Mouse (Mus musculus) limb, embryonic 11.5 days (tissue): ENCODE measurements around the gene Src. TPM values are rescaled to one million over a fixed set of nuclear protein-coding genes. Genes with fewer than 3 reads are reported as not detected.

Experiments
- ATAC-seq: fragments of 200-750 bp; cut with Nextera tagmentation; 2 replicates; pipeline ENCODE4 v1.8.0; 2017; ENCODE audit warnings: low read depth; ENCODE audit not compliant: insufficient number of reproducible peaks, low FRiP score, low TSS enrichment
- DNase-seq: peaks from one replicate; pipeline ENCODE4 v3.0.0-alpha.2; 2015; ENCODE audit warnings: low spot score
- H3K27ac ChIP-seq: fragments of 300-500 bp; sonication (generic); replicated peaks from 2 replicates; pipeline ENCODE4 v1.5.1; 2014; ENCODE audit warnings: low read depth, mild to moderate bottlenecking, low read length
- H3K27me3 ChIP-seq: fragments of 300-500 bp; sonication (generic); 2 replicates; pipeline ENCODE4 v1.6.1; 2014; ENCODE audit warnings: mild to moderate bottlenecking, low read length, mixed read lengths; ENCODE audit not compliant: control insufficient read depth, insufficient read depth
- H3K36me3 ChIP-seq: fragments of 300-500 bp; sonication (generic); 2 replicates; pipeline ENCODE4 v1.6.1; 2014; ENCODE audit warnings: mild to moderate bottlenecking, low read length, moderate library complexity, mixed read lengths; ENCODE audit not compliant: control insufficient read depth, insufficient read depth
- H3K4me1 ChIP-seq: fragments of 300-500 bp; sonication (generic); 2 replicates; pipeline ENCODE4 v1.6.1; 2014; ENCODE audit warnings: low read length, mixed read lengths; ENCODE audit not compliant: control insufficient read depth, insufficient read depth
- H3K4me2 ChIP-seq: fragments of 300-500 bp; sonication (generic); 2 replicates; pipeline ENCODE4 v1.6.1; 2014; ENCODE audit warnings: low read depth, mild to moderate bottlenecking, moderate library complexity; ENCODE audit not compliant: severe bottlenecking
- H3K4me3 ChIP-seq: fragments of 300-500 bp; sonication (generic); 2 replicates; pipeline ENCODE4 v1.5.1; 2014; ENCODE audit warnings: low read depth, low read length
- H3K9ac ChIP-seq: fragments of 300-500 bp; sonication (generic); 2 replicates; pipeline ENCODE4 v1.6.1; 2014; ENCODE audit warnings: mild to moderate bottlenecking, low read length
- H3K9me3 ChIP-seq: fragments of 300-500 bp; sonication (generic); 2 replicates; pipeline ENCODE4 v1.6.1; 2016; ENCODE audit warnings: low read length; ENCODE audit not compliant: control insufficient read depth
- WGBS: fragments of 180-500 bp; shearing (Covaris S2); extraction: QIAGEN DNeasy Blood & Tissue Kit; methylation state at CpG from one replicate; pipeline ENCODE4 v1.1.7; 2014; 5-methylcytosine and 5-hydroxymethylcytosine counted together
- polyA plus RNA-seq: library from polyadenylated mRNA; unstranded; fragments of >200 nt; fragmentation: Nextera tagmentation; extraction: Ambion mirVana; gene quantifications from 2 replicates; pipeline ENCODE4 v1.2.1, GENCODE M21; 2014

The Src gene
- polyA plus RNA-seq, 1 experiment from 2014 or later: 18.5 TPM

DNA sequence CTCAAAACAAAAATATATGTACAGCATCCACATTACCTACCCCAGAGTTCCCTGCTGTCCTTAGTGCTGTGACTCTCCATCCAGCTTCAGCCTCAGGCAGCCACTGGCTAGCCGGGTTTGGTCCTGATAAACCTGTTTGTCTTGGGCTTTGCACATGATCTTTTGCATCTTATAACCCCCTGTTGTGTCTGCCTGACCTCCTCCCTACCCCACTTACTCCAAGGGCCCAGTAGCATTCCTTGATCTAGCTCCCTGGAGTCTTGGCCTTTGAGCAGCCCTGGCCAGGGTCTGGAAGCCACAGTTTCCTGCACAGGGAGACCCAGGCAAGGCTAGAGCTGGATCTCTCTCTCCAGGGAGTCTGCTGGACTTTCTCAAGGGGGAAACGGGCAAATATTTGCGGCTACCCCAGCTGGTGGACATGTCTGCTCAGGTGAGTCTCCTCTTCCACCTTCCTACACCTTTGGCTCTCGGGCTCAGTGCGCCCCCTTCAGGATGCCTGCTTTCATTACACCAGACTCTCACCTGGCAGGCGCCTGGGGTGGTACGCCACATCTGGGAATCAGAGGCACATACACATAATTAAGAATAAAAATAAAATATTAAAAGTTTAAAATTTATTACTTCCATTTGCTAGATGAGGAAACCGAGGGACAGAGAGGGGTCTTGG lies 50.0 kb downstream of the Src start:
- Histone ChIP-seq H3K4me2 (no peak overlapping the region), H3K4me3 (no peak overlapping the region), H3K27me3 (no peaks in the 10 kb centered on the region), H3K9me3 (no peaks in the 10 kb centered on the region), H3K9ac (no peak overlapping the region), H3K36me3 (peaks cover 22% of the 10 kb centered on the region), H3K27ac (no peak overlapping the region), H3K4me1 (peaks cover 59% of the 10 kb centered on the region)
- ATAC-seq (no peak), DNase-seq (no peak)
- WGBS: 67% methylated on average over 8 of the region's 8 CpGs

GRCm38 (mm10) chr2:157471292-157471691 lies 53.0 kb downstream of the Src start:
- Histone ChIP-seq H3K9me3 (no peaks in the 10 kb centered on the region), H3K9ac (peak overlapping the region; percentile 9; the same call in 1 of the 2 replicates), H3K4me1 (peaks cover 58% of the 10 kb centered on the region), H3K27me3 (no peaks in the 10 kb centered on the region), H3K27ac (peak overlapping the region; percentile 92), H3K36me3 (peaks cover 20% of the 10 kb centered on the region), H3K4me3 (no peak overlapping the region), H3K4me2 (no peak overlapping the region)
- 69% methylated on average over 7 of the region's 7 CpGs for WGBS
- ATAC-seq (no peak), DNase-seq (no peak)

DNA sequence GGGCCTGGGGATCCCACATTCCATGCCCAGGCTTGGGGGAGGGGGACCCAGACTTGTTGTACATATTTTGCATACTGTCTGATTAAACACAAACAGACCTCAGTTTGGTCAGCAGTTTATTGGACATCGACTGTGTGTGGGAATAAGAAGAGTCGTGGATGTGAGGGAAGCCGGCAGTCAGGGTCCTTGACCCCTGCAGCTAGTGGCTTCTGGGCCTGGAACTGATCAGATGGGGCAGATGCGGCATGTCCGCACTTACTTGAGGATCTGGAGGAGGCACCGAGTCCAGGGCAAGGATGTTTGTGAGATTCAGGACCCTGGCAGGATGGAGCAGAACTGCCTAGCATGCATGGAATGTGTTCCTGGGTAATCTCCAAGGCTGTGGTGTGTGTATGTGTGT lies 53.5 kb downstream of the Src start:
- H3K36me3 ChIP-seq: peaks cover 20% of the 10 kb centered on the region
- peak overlapping the region; percentile 9; the same call in 1 of the 2 replicates for H3K9ac ChIP-seq
- DNase-seq (no peak), ATAC-seq (no peak)
- H3K27me3 ChIP-seq: no peaks in the 10 kb centered on the region
- H3K4me3 ChIP-seq: no peak overlapping the region
- WGBS: 25% methylated on average over 6 of the region's 6 CpGs
- peaks cover 58% of the 10 kb centered on the region for H3K4me1 ChIP-seq
- H3K4me2 ChIP-seq: no peak overlapping the region
- H3K27ac ChIP-seq: peak overlapping the region; percentile 92
- no peaks in the 10 kb centered on the region for H3K9me3 ChIP-seq

DNA sequence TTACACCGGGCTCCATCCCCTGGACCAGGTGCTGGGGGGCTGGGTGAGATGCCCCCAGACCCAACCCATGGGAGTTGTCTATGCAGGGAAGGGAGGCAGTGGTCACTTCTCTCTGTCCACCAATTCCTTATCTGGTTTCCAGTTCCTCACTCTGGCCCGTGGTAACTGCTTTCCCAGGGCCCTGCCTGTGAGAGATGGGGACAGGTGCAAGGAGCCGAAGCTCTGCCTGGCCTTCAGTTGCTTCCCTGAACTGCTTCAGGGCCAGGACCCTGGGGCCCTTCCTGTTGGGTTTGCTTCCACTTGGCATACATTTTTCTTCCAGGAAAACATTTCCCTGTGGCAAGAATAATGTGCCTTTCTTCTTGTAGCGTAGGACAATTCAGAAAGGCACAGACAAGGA lies 54.2 kb downstream of the Src start:
- 69% methylated on average over 4 of the region's 4 CpGs for WGBS
- H3K4me1 ChIP-seq: peaks cover 55% of the 10 kb centered on the region
- H3K36me3 ChIP-seq: peaks cover 20% of the 10 kb centered on the region
- ATAC-seq (no peak), DNase-seq (no peak)
- no peak overlapping the region for H3K4me2 ChIP-seq
- peak overlapping the region; percentile 92; the same call in 1 of the 2 replicates for H3K27ac ChIP-seq
- no peaks in the 10 kb centered on the region for H3K27me3 ChIP-seq
- H3K9ac ChIP-seq: no peak overlapping the region; the same call in 1 of the 2 replicates
- H3K4me3 ChIP-seq: no peak overlapping the region
- no peaks in the 10 kb centered on the region for H3K9me3 ChIP-seq

DNA sequence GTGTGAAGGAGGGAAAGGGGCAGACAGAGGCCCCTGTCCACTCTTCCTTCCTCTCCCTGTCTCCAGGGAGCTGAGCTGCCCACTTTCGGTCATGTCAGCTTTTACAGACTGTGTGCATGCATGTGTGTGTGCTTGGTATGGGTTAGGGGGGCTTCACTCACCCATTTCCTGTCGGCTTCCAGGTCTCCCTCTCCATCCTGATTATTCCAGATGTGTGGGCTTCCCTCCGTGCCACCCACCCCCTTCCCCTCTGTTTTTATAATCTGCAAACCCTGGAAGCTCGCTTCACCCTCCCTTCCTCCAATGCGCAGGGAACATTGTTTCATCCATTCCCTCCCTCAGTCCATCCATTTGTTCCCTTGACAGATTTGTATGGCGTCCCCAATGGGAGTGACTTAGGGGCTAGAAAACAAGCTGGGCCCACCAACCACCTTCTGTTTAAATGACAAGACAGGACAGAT lies 56.1 kb downstream of the Src start:
- Histone ChIP-seq H3K4me3 (no peak overlapping the region), H3K9me3 (no peaks in the 10 kb centered on the region), H3K9ac (peak overlapping the region; percentile 38), H3K4me2 (no peak overlapping the region), H3K4me1 (peaks cover 55% of the 10 kb centered on the region), H3K36me3 (peaks cover 9% of the 10 kb centered on the region), H3K27me3 (no peaks in the 10 kb centered on the region), H3K27ac (peak overlapping the region; percentile 92)
- 13% methylated on average over 6 of the region's 6 CpGs for WGBS
- DNase-seq (peak; percentile 55), ATAC-seq (peak; percentile 20; the same call in 1 of the 2 replicates)

DNA sequence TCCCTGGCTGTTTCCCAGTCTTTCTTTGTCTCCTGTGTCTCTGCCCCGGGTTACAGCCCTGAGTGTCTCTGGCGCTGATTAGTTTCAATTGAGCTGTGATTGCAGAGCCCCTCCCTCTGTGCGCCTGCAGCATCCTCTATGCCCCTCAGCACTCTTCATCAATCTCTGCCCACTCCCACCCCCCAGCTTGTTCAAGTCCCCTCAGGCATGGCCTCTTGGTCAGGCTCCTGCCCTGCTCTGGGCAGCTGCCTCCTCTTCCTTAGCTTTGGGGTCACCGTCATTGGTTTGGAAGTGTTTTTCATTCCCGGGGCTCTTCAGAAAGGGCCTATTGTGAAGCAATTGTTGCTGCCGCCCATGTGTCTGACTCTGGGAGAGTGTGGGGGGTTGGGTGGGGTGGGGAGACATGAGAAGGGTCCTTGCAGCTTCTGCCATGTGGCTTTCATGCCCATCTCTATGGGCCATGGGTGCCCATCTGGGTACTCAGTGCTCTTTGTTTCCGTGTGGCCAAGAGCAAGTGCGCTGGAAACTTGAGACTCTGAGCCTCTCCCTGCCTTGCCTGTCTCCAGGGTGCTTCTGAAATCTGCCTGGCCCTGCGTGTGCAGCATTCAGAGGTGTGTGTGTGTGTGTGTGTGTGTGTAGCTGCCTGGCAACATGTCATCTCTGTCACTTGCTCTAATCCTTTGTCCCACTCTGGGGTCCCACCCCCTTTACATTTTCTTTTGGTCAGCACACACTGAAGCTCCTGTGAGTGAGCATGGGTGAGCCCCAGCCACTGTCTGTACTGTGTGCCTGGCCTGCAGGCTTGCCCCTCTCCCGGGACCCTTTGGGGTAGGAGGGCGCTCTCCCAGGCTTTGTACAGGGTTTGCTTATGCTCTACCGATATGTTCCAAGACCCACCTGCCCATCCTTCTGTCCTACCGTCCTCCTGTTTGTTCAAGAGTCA lies 57.5 kb downstream of the Src start:
- no peaks in the 10 kb centered on the region for H3K27me3 ChIP-seq
- no peaks in the 10 kb centered on the region for H3K9me3 ChIP-seq
- peaks cover 56% of the 10 kb centered on the region for H3K4me1 ChIP-seq
- peak overlapping the region; percentile 92 for H3K27ac ChIP-seq
- H3K36me3 ChIP-seq: no peaks in the 10 kb centered on the region
- peak; percentile 46 for DNase-seq
- ATAC-seq: no peak
- H3K4me2 ChIP-seq: no peak overlapping the region
- H3K9ac ChIP-seq: peak overlapping the region; percentile 37
- 24% methylated on average over 13 of the region's 13 CpGs for WGBS
- no peak overlapping the region for H3K4me3 ChIP-seq

- Histone ChIP-seq H3K4me3 (no peak overlapping the region), H3K27ac (no peak overlapping the region), H3K9ac (no peak overlapping the region), H3K4me1 (peaks cover 55% of the 10 kb centered on the region), H3K4me2 (no peak overlapping the region), H3K9me3 (no peaks in the 10 kb centered on the region), H3K36me3 (no peaks in the 10 kb centered on the region), H3K27me3 (no peaks in the 10 kb centered on the region)
- no peak for DNase-seq
- 75% methylated on average over 8 of the region's 8 CpGs for WGBS
- no peak for ATAC-seq
Observed at GRCm38 (mm10) chr2:157478651-157479050, 60.4 kb downstream of the Src start.

DNA sequence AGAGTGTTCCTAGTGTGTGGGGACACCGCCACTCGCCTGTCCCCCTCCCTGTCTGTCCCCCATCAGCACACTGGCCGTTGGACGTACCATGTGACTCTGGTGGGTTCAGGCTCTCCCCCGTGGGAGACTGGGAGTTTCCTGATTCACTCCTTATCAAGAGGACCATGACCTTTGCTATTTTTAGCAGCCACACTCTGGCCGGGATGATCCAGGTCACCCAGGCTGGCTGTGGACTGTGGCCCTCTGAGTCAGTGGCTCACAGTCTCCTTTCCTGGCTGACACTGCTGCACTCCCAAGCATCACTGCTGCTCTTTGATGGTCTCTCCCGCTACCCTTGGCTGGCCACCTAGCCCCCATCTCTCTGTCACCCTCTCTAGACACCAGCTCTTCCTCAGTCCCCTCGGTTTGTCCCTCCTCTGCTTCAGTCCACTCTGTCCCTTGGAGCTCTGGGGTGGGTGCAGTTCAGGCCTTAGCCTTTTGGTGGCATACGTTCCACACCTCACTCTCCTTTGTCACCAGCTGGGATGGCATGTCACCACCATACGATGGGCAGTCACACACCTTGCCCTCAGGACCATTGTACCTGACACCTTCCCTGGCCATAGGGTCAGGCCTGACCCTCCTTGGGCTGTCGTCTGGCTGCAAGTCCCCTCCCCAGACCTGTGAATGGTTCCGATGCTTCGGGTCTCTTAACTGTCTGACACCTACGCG lies 61.8 kb downstream of the Src start:
- no peak overlapping the region for H3K9ac ChIP-seq
- 51% methylated on average over 15 of the region's 15 CpGs for WGBS
- no peaks in the 10 kb centered on the region for H3K9me3 ChIP-seq
- H3K27ac ChIP-seq: 0 out of 2 replicates have a peak overlapping the region, but pooled peaks have one; percentile 33
- no peak overlapping the region for H3K4me2 ChIP-seq
- DNase-seq (peak; percentile 62), ATAC-seq (0 out of 2 replicates have a peak, but pooled peaks have one; percentile 20)
- H3K4me3 ChIP-seq: no peak overlapping the region
- H3K27me3 ChIP-seq: no peaks in the 10 kb centered on the region
- no peaks in the 10 kb centered on the region for H3K36me3 ChIP-seq
- H3K4me1 ChIP-seq: peaks cover 42% of the 10 kb centered on the region
